Mouse (Mus musculus): ENCODE results near the gene Fam89a. TPM values are rescaled to one million over a fixed set of nuclear protein-coding genes. Genes with fewer than 3 reads are reported as not detected.

Fam89a gene
- polyA plus RNA-seq, 1 experiment from 2014 or later = 1.6 TPM

Other genes with a start within 250 kb of the Fam89a start
- 23.2 and 23.8 TPM in 2 replicates for gene Cog2, start 231.1 kb downstream of the Fam89a start, polyA plus RNA-seq (2015; fragmentation: Nextera tagmentation; extraction: Ambion mirVana)
- gene Agt, start 182.1 kb downstream of the Fam89a start, polyA plus RNA-seq (2015; fragmentation: Nextera tagmentation; extraction: Ambion mirVana) = 2.1 and 2.6 TPM in 2 replicates
- gene Capn9, start 175.7 kb downstream of the Fam89a start, polyA plus RNA-seq (2015; fragmentation: Nextera tagmentation; extraction: Ambion mirVana) = 0.16 and 0.39 TPM in 2 replicates
- gene 2310022B05Rik, start 88.5 kb downstream of the Fam89a start, polyA plus RNA-seq (2015; fragmentation: Nextera tagmentation; extraction: Ambion mirVana) = 39.3 and 47.7 TPM in 2 replicates
- gene Ttc13, start 29.8 kb downstream of the Fam89a start, polyA plus RNA-seq (2015; fragmentation: Nextera tagmentation; extraction: Ambion mirVana) = 27.5 and 28.2 TPM in 2 replicates
- 15.8 and 16.0 TPM in 2 replicates for gene Arv1, start 29.7 kb downstream of the Fam89a start, polyA plus RNA-seq (2015; fragmentation: Nextera tagmentation; extraction: Ambion mirVana)
- gene Trim67, start 41.3 kb upstream of the Fam89a start, polyA plus RNA-seq (2015; fragmentation: Nextera tagmentation; extraction: Ambion mirVana) = 0.14 and 0.17 TPM in 2 replicates
- gene Gnpat, start 111.2 kb upstream of the Fam89a start, polyA plus RNA-seq (2015; fragmentation: Nextera tagmentation; extraction: Ambion mirVana) = 120 and 129 TPM in 2 replicates
- gene 2810004N23Rik, start 111.3 kb upstream of the Fam89a start, polyA plus RNA-seq (2015; fragmentation: Nextera tagmentation; extraction: Ambion mirVana) = 51.4 and 52.2 TPM in 2 replicates
- 6.9 and 7.3 TPM in 2 replicates for gene Exoc8, start 145.9 kb upstream of the Fam89a start, polyA plus RNA-seq (2015; fragmentation: Nextera tagmentation; extraction: Ambion mirVana)
- gene Sprtn, start 146.1 kb upstream of the Fam89a start, polyA plus RNA-seq (2015; fragmentation: Nextera tagmentation; extraction: Ambion mirVana) = 8.3 and 8.5 TPM in 2 replicates
- 17.8 and 19.5 TPM in 2 replicates for gene Egln1, start 197.5 kb upstream of the Fam89a start, polyA plus RNA-seq (2015; fragmentation: Nextera tagmentation; extraction: Ambion mirVana)